Mouse (Mus musculus) A20 (cell line): ENCODE results near the gene Dhps.

Experiments
- DNase-seq: peaks from one replicate; pipeline ENCODE4 v3.0.0-alpha.2; 2011; ENCODE audit warnings: low read depth, low spot score

The Dhps gene

DNA sequence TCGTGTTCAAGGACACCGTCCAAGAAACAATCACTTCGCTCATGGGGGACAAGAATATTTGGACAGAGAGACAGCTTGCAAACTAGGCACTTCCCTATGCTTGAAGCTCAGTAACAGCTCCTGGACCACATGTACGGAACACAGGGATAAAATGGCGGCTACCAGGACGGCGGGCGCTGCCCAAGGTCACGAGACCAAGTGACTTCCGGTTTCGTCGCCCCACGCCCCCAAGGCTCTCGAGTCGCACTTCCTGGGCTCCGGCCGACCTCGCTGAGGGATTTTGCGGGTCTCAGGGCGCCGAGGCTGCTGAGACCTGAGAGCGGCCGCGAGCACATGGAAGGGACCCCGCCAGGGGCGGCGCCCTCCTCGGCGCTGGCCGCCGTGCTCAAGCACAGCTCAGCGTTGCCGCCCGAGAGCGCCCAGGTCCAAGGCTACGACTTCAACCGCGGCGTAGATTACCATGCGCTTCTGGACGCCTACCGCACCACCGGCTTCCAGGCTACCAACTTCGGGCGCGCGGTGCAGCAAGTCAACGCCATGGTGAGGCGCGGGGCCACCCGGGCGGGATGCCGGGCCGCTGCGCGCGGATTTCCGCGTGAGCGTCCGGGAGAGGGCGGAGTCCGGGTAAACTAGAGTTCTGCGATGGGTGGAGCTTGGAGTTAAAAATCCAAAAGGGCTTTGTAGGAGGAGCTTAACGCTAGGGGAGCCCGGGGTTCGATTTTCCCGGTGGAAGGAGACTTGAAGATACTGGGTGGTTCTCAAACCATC lies at the start of gene Dhps:
Dhps (plus strand) TSS at position 244 of the 768 bp plus-strand sequence.
- peak; percentile 94 for DNase-seq

DNA sequence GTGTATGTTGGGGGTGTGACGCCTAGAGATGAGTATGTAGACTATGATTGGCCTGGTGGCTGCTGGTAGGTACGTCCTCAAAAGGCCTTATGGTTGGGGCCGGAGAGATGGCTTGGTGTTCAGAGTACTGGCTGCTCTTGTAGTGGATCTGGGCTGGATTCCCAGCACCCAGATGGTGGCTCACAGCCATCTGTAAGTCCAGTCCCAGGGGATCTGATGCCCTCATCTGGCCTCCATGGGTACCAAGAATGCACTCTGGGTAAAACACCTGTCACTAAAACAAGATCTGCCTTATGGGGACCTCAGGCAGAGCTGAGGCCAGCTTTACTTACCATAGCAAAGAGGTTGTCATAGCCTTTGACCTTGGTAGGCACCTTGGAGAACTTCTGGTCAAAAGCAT lies 47.7 kb upstream of the Dhps start:
- no peak for DNase-seq

DNA sequence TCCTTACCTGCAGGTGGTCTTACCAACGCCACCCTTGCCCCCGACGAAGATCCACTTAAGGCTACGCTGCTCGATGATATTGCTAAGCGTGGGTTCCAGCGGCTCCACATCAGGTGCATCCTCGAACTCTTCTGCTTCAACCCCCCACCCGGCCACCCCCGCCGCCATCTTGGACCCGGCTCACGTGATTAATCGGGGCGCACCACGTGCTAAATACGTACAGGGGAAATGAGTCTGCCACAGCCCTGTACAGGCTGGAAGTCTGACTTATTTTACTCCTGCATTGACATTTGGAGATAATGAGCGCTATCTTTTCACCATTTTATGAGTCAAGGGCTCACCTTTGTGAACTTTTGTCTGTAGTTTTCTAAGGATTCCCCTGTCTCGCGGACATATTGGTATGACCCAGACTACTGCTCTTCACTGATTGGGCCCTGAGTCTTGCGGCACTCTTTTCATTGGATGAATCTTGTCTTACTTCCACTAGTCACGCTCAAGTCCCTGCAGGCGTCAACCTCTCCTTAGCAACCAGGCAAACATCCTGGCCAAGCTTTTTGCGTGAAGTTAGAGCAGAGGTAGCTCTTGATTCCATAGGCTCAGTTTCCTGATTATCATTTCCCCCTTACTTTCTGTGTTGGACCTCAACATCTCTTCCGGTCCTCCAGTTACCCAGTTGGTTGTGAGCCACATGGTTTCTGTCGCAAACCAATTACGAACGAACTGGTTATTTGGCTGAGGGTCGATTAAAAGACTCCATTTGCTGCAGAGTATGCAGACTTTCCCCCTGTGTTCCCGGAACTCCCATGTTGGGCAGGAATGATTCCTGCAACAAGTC lies 46.2 kb upstream of the Dhps start, which contains the start of gene Asna1:
Asna1 (minus strand) TSS at position 184 of the 835 bp plus-strand sequence.
- DNase-seq = peak; percentile 94

- DNase-seq = peak; percentile 98
Observed at GRCm38 (mm10) chr8:85026670-85027515, 44.7 kb upstream of the Dhps start, which contains the start of gene Trir. TSS of gene Trir (plus strand) at chr8:85026823.

- peak; percentile 49 for DNase-seq
Observed at GRCm38 (mm10) chr8:85027516-85027855, 44.1 kb upstream of the Dhps start.

DNA sequence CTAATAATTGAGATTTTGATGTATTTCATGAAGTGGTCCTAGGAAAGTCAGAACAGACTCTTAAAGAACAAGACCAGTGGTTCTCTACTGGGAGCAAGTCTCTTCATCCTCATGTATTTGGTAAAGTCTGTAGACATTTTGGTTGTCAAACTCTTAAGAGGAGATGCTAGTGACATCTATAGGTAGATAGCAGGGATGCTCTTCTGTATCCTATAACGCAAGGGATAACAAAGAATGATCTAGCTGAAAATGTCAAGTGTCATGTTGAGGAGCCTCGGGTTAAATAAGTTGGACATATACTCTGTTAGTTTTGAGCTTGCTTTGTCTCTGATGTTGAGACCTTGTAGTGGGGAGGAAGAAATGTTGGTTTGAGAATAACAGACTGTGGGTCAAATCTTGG lies 43.6 kb upstream of the Dhps start:
- DNase-seq = peak; percentile 40

GRCm38 (mm10) chr8:85029271-85029670 lies 42.3 kb upstream of the Dhps start:
- DNase-seq = no peak

GRCm38 (mm10) chr8:85032622-85033311 lies 38.8 kb upstream of the Dhps start:
- DNase-seq = no peak

- peak; percentile 17 for DNase-seq
Observed at GRCm38 (mm10) chr8:85033867-85034266, 37.7 kb upstream of the Dhps start.

- DNase-seq = peak; percentile 85
Observed at GRCm38 (mm10) chr8:85034764-85035163, 36.8 kb upstream of the Dhps start.

DNA sequence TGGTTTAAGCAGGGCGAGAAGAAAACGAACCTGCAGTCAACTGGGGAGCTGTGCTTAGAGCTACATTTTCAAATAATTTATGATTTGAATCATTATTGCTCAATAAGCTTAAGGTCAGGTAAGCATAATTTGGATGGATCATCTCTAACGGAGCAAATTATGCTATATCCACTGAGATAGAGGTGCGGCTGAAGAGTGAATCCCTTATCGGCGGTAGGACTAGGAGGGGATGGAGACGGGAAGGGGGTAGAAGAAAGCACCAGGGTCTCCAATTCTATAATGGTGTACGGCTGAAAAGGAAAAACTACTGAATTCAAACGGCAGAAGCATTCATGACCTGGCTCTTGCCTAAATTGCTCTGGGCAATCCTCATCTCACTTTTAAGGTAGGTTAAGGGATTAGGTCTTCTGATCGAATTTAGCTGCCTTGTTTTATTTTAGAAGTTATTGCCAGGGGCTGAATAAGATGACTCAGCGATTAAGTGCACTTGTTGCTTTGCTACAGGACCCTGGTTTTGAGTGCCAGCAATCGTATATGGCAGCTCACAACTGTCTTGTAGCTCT lies 36.3 kb upstream of the Dhps start:
- no peak for DNase-seq

DNA sequence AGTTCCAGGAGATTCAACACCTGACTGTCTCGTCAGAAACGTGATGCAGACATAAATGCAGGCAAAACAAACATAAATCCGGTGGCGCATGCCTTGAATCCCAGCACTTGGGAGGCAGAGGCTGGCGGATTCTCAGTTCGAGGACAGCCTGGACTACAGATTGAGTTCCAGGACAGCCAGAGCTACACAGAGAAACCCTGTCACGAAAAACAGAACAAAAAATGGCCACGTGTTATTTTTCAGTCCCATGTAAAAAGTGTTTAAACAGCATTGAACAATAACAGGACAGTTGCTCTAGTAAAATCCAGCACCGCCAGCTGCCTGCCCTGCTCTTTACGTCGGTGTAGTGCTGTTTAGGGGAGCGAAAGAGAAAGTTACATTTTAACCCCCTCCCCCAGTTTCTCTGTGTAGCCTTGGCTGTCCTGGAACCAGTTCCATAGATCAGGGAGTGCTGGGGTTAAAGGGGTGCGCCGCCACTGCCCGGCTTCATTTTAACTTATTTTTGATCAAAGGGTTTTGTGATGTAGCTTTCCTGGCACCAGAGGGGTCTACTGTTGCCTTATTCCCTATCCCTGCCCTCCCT lies 35.7 kb upstream of the Dhps start:
- peak; percentile 73 for DNase-seq

DNA sequence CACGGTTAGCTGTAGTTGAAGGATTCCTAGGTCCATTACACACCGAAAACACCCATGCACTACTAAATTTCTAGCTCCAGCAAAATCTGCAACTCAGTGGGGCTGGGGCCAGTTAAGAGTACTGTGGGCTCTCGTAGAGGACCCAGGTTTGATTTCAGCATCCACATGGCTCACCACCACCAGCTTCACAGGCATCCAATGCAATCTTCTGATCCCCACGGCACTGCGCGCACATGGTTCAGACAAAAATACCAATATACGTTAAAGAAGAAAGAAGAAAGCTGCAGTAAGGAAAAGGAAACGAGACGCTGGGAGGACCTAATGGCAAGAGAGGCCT lies 35.2 kb upstream of the Dhps start:
- no peak for DNase-seq

- peak; percentile 96 for DNase-seq
Observed at GRCm38 (mm10) chr8:85036718-85037365, 34.7 kb upstream of the Dhps start, which contains the start of gene Tnpo2. TSS of gene Tnpo2 (plus strand) at chr8:85036915.

DNA sequence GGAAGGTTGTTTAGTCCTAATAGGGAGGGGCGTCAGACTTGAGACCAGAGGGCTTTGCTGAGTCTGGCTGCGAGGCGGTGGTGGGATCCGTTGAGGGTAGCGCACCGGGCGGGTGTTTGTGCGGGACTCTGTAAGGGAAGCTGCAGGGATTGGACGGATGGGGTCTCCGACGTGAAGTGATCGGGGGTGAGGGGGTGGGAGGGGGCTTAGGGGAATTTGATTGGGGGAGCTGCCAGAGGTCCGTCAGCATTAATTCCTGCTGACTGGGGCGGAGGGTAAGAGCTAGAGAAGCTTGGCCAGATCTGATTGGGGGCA lies 34.2 kb upstream of the Dhps start:
- no peak for DNase-seq

- peak; percentile 78 for DNase-seq
Observed at GRCm38 (mm10) chr8:85037681-85038531, 33.7 kb upstream of the Dhps start.

- DNase-seq = no peak
Observed at GRCm38 (mm10) chr8:85043619-85044018, 27.9 kb upstream of the Dhps start.

DNA sequence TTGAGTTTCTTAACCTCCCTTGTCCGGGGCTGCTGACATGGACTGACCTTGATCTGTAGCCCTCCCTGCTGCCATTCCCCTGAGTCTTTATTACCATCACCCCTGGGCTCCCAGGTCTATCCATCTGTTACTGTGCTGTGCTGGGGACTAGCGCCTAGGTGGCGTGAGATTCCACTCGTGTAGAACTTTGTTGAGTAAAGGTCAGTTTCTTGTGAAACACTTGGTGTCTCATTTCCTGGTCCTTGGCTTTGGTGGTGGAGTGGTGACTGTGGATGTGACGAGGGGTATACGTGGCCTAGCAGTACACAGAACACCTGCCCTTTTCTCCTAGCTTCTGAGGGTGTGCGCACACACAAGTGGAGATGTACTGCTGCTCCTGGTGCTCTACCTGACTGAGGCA lies 14.2 kb upstream of the Dhps start:
- DNase-seq = no peak

DNA sequence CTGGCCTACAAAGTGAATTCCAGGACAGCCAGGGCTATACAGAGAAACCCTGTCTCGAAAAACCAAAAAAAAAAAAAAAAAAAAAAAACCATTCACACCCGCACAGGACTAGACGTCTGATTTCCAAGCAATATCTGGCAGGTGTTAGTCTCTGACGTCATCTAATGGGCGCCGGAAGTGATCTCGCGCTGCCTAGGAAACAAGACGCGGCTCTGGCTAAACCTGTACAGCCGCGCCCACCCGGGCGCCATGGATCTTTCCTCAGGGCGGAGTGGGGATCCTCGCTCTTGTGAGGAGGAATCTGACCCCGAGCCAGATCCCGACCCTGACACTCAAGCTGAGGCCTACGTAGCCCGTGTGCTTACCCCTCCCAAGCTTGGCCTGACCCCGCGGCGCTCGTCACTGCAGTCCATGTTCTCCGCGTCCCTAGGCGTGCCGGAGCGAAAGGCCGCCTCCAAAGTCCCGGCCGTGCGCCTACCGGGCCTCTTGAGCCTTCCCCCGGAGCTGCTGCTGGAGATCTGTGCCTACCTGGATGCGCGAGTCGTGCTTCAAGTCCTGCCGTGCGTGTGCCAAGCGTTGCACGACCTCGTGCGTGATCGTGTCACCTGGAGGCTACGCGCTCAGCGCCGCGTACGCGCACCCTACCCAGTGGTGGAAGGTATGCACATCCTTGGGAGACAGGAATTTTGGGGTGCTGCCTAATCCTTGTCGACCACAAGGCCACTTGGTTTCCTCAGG lies 11.5 kb upstream of the Dhps start, which contains the start of gene Fbxw9:
Fbxw9 (plus strand) TSS at position 177 of the 738 bp plus-strand sequence.
- DNase-seq = peak; percentile 93
